Mouse (Mus musculus): ENCODE results near the gene Ophn1. TPM values are rescaled to one million over a fixed set of nuclear protein-coding genes. Genes with fewer than 3 reads are reported as not detected.

The Ophn1 gene
- polyA plus RNA-seq, 1 experiment from 2014 or later: 6.7 TPM

- Histone ChIP-seq H3K9ac (ENCODE audit: low read length) (no peak overlapping the region), H3K4me3 (ENCODE audit: low read depth, low read length) (no peak overlapping the region), H3K27ac (replicated peaks) (no peak overlapping the region), H3K36me3 (ENCODE audit: control insufficient read depth, insufficient read depth, low read length) (no peaks in the 10 kb centered on the region), H3K9me3 (ENCODE audit: control insufficient read depth, low read length) (no peaks in the 10 kb centered on the region), H3K4me1 (replicated peaks; ENCODE audit: control insufficient read depth, insufficient read depth) (no peaks in the 10 kb centered on the region), H3K27me3 (ENCODE audit: control insufficient read depth, insufficient read depth, low read length) (no peaks in the 10 kb centered on the region), H3K4me2 (replicated peaks; ENCODE audit: low read depth) (no peak overlapping the region)
- no peak for TF ChIP-seq CTCF (IDR thresholded peaks at IDR 0.05; ENCODE audit: low read depth)
- TF ChIP-seq EP300 (optimal IDR thresholded peaks at IDR 0.05): no peak
- no peak for DNase-seq (ENCODE audit: low spot score)
- no peak for ATAC-seq (ENCODE audit: low FRiP score, low TSS enrichment)
- WGBS: 83% methylated on average over 3 of the region's 3 CpGs
Measured at GRCm38 (mm10) chrX:98628666-98629404, 262.0 kb downstream of the Ophn1 start.

GRCm38 (mm10) chrX:98618865-98619264, 272.0 kb downstream of the Ophn1 start:
- H3K4me2 ChIP-seq (replicated peaks; ENCODE audit: low read depth): no peak overlapping the region
- no peaks in the 10 kb centered on the region for H3K27me3 ChIP-seq (ENCODE audit: control insufficient read depth, insufficient read depth, low read length)
- no peak overlapping the region for H3K4me3 ChIP-seq (ENCODE audit: low read depth, low read length)
- no peaks in the 10 kb centered on the region for H3K9me3 ChIP-seq (ENCODE audit: control insufficient read depth, low read length)
- DNase-seq (ENCODE audit: low spot score): no peak
- no peak for ATAC-seq (ENCODE audit: low FRiP score, low TSS enrichment)
- 4% methylated on average over 2 of the region's 2 CpGs for WGBS
- no peaks in the 10 kb centered on the region for H3K36me3 ChIP-seq (ENCODE audit: control insufficient read depth, insufficient read depth, low read length)
- no peak overlapping the region for H3K9ac ChIP-seq (ENCODE audit: low read length)
- TF ChIP-seq CTCF (IDR thresholded peaks at IDR 0.05; ENCODE audit: low read depth) (peak; percentile 70), EP300 (optimal IDR thresholded peaks at IDR 0.05) (no peak)
- no peak overlapping the region for H3K27ac ChIP-seq (replicated peaks)
- no peaks in the 10 kb centered on the region for H3K4me1 ChIP-seq (replicated peaks; ENCODE audit: control insufficient read depth, insufficient read depth)

- DNase-seq (ENCODE audit: low spot score): no peak
- Histone ChIP-seq H3K4me2 (replicated peaks; ENCODE audit: low read depth) (no peak overlapping the region), H3K9ac (ENCODE audit: low read length) (no peak overlapping the region), H3K36me3 (ENCODE audit: control insufficient read depth, insufficient read depth, low read length) (no peaks in the 10 kb centered on the region), H3K9me3 (ENCODE audit: control insufficient read depth, low read length) (no peaks in the 10 kb centered on the region), H3K27ac (replicated peaks) (no peak overlapping the region), H3K4me3 (ENCODE audit: low read depth, low read length) (no peak overlapping the region), H3K27me3 (ENCODE audit: control insufficient read depth, insufficient read depth, low read length) (no peaks in the 10 kb centered on the region), H3K4me1 (replicated peaks; ENCODE audit: control insufficient read depth, insufficient read depth) (no peaks in the 10 kb centered on the region)
- TF ChIP-seq EP300 (optimal IDR thresholded peaks at IDR 0.05) (no peak), CTCF (IDR thresholded peaks at IDR 0.05; ENCODE audit: low read depth) (no peak)
- no peak for ATAC-seq (ENCODE audit: low FRiP score, low TSS enrichment)
- 51% methylated on average over 4 of the region's 4 CpGs for WGBS
Measured at GRCm38 (mm10) chrX:98617426-98617825, 273.4 kb downstream of the Ophn1 start.

GRCm38 (mm10) chrX:98574201-98574600, 316.6 kb downstream of the Ophn1 start:
- H3K27me3 ChIP-seq (ENCODE audit: control insufficient read depth, insufficient read depth, low read length): no peaks in the 10 kb centered on the region
- H3K4me3 ChIP-seq (ENCODE audit: low read depth, low read length): no peak overlapping the region
- H3K9me3 ChIP-seq (ENCODE audit: control insufficient read depth, low read length): no peaks in the 10 kb centered on the region
- TF ChIP-seq EP300 (optimal IDR thresholded peaks at IDR 0.05): no peak
- no peak for TF ChIP-seq CTCF (IDR thresholded peaks at IDR 0.05; ENCODE audit: low read depth)
- ATAC-seq (ENCODE audit: low FRiP score, low TSS enrichment) (no peak), DNase-seq (ENCODE audit: low spot score) (no peak)
- H3K27ac ChIP-seq (replicated peaks): no peak overlapping the region
- no peak overlapping the region for H3K4me2 ChIP-seq (replicated peaks; ENCODE audit: low read depth)
- H3K36me3 ChIP-seq (ENCODE audit: control insufficient read depth, insufficient read depth, low read length): no peaks in the 10 kb centered on the region
- no peak overlapping the region for H3K9ac ChIP-seq (ENCODE audit: low read length)
- H3K4me1 ChIP-seq (replicated peaks; ENCODE audit: control insufficient read depth, insufficient read depth): no peaks in the 10 kb centered on the region

GRCm38 (mm10) chrX:98546458-98546857, 344.4 kb downstream of the Ophn1 start:
- H3K4me3 ChIP-seq (ENCODE audit: low read depth, low read length): no peak overlapping the region
- ATAC-seq (ENCODE audit: low FRiP score, low TSS enrichment) (no peak), DNase-seq (ENCODE audit: low spot score) (no peak)
- H3K27me3 ChIP-seq (ENCODE audit: control insufficient read depth, insufficient read depth, low read length): no peaks in the 10 kb centered on the region
- H3K4me1 ChIP-seq (replicated peaks; ENCODE audit: control insufficient read depth, insufficient read depth): no peaks in the 10 kb centered on the region
- H3K27ac ChIP-seq (replicated peaks): no peak overlapping the region
- H3K9me3 ChIP-seq (ENCODE audit: control insufficient read depth, low read length): no peaks in the 10 kb centered on the region
- no peak for TF ChIP-seq EP300 (optimal IDR thresholded peaks at IDR 0.05)
- no peak for TF ChIP-seq CTCF (IDR thresholded peaks at IDR 0.05; ENCODE audit: low read depth)
- H3K36me3 ChIP-seq (ENCODE audit: control insufficient read depth, insufficient read depth, low read length): no peaks in the 10 kb centered on the region
- 76% methylated on average over 1 of the region's 1 CpGs for whole genome bisulfite sequencing
- no peak overlapping the region for H3K9ac ChIP-seq (ENCODE audit: low read length)
- H3K4me2 ChIP-seq (replicated peaks; ENCODE audit: low read depth): no peak overlapping the region

- WGBS: 68% methylated on average over 2 of the region's 2 CpGs
- Histone ChIP-seq H3K4me3 (ENCODE audit: low read depth, low read length) (no peak overlapping the region), H3K9ac (ENCODE audit: low read length) (no peak overlapping the region), H3K36me3 (ENCODE audit: control insufficient read depth, insufficient read depth, low read length) (no peaks in the 10 kb centered on the region), H3K9me3 (ENCODE audit: control insufficient read depth, low read length) (no peaks in the 10 kb centered on the region), H3K4me1 (replicated peaks; ENCODE audit: control insufficient read depth, insufficient read depth) (no peaks in the 10 kb centered on the region), H3K27me3 (ENCODE audit: control insufficient read depth, insufficient read depth, low read length) (no peaks in the 10 kb centered on the region), H3K27ac (replicated peaks) (no peak overlapping the region), H3K4me2 (replicated peaks; ENCODE audit: low read depth) (no peak overlapping the region)
- TF ChIP-seq EP300 (optimal IDR thresholded peaks at IDR 0.05): no peak
- no peak for TF ChIP-seq CTCF (IDR thresholded peaks at IDR 0.05; ENCODE audit: low read depth)
- no peak for ATAC-seq (ENCODE audit: low FRiP score, low TSS enrichment)
- no peak for DNase-seq (ENCODE audit: low spot score)
Measured at GRCm38 (mm10) chrX:98515329-98515728, 375.5 kb downstream of the Ophn1 start.
